In the genomic region with DNA sequence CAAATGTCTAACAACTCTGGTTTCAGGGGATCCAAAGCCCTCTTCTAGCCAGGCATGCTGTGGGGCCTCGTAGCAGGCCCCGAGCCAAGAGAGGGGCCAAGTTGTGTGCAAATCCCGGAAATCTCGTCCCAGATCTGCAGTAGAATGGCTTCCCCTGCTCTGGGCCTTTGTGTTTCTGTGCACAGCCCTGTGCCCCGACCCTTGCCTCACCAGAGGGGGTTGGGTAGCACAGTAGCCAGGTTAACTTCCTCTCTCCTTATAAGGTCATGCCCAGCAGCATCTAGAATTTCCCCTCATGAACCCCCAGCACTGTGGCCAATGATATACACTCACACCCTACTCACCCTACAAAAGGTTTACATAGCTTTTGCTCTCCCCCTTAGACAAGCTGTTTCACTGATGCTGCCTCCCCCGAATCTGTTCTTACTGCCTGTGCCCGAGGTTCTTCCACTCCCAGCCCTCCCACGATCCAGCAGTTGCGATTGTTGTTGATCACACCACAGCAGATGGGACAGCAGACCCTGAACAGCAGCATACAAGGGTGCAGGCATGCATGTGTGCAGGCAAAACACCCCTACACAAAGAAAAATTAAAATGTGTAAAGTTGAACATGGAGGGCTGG, we compare ENCODE assay signal across 11 mouse cellular contexts. TPM values are rescaled to one million over a fixed set of nuclear protein-coding genes. Genes with fewer than 3 reads are reported as not detected.
A peak's percentile ranks its signal among the peaks of the same experiment; 100 is the strongest.
DNase-seq lines count a peak whose midpoint lies in the region; ATAC-seq lines count a peak whose summit lies in the region.
"Had no signal": no experiment of that assay in that cellular context is flagged by ENCODE, and none has a peak within 500 bp of the region (broad histone marks: within the 10 kb centered on the region; RNA-seq: fewer than 3 reads in every experiment).

No protein-coding gene starts in this region.

- no peak overlapping the region for H3K27ac ChIP-seq in heart, embryonic 16.5 days (ENCODE audit: low read length)
- H3K27ac ChIP-seq in embryonic facial prominence, embryonic 15.5 days (replicated peaks): 0 out of 2 replicates have a peak overlapping the region, but pooled peaks have one; percentile 5
- H3K27ac ChIP-seq in limb, embryonic 12.5 days: 0 out of 2 replicates have a peak overlapping the region, but pooled peaks have one; percentile 51
- H3K27ac ChIP-seq: midbrain, embryonic 12.5 days had no signal

- no peak for DNase-seq in heart, adult 9 months (ENCODE audit: low spot score in 2 of 2)
- peak; percentile 52 for DNase-seq in R1 (ENCODE audit: low read depth, low spot score)
- DNase-seq in cerebellum, adult 11-12 months: no peak
- no peak for DNase-seq in adrenal gland, postnatal 36 days
- DNase-seq in gastrocnemius, postnatal 25 days: no peak
- DNase-seq: cerebellum, adult 11 months had no signal

- H3K36me3 ChIP-seq in heart, embryonic 16.5 days (ENCODE audit: control insufficient read depth, insufficient read depth): peaks cover 23% of the 10 kb centered on the region
- peaks cover 24% of the 10 kb centered on the region for H3K36me3 ChIP-seq in embryonic facial prominence, embryonic 15.5 days
- peaks cover 28% of the 10 kb centered on the region for H3K36me3 ChIP-seq in limb, embryonic 12.5 days

- no peaks in the 10 kb centered on the region for H3K4me1 ChIP-seq in heart, embryonic 16.5 days (ENCODE audit: control insufficient read depth, insufficient read depth, low read length)
- peaks cover 3% of the 10 kb centered on the region; the same call in 1 of the 2 replicates for H3K4me1 ChIP-seq in embryonic facial prominence, embryonic 15.5 days
- H3K4me1 ChIP-seq in limb, embryonic 12.5 days (replicated peaks): peaks cover 3% of the 10 kb centered on the region; the same call in 1 of the 2 replicates

- peak; percentile 32 for ATAC-seq in heart, embryonic 16.5 days (replicated peaks; ENCODE audit: extremely low read depth, insufficient read depth, low FRiP score)
- ATAC-seq in embryonic facial prominence, embryonic 15.5 days (ENCODE audit: insufficient number of reproducible peaks, low FRiP score, low TSS enrichment, low read depth): peak; percentile 47; the same call in 1 of the 2 replicates
- no peak for ATAC-seq in limb, embryonic 12.5 days (ENCODE audit: insufficient number of reproducible peaks, insufficient read depth, low FRiP score, low TSS enrichment, low read depth)

- H3K27me3 ChIP-seq in heart, embryonic 16.5 days (ENCODE audit: control insufficient read depth, insufficient read depth, low read length): no peaks in the 10 kb centered on the region
- H3K27me3 ChIP-seq in embryonic facial prominence, embryonic 15.5 days: no peaks in the 10 kb centered on the region
- H3K27me3 ChIP-seq in limb, embryonic 12.5 days: no peaks in the 10 kb centered on the region
- H3K27me3 ChIP-seq: midbrain, embryonic 12.5 days had no signal

- no peak overlapping the region for H3K4me3 ChIP-seq in heart, embryonic 16.5 days (ENCODE audit: low read length)
- H3K4me3 ChIP-seq in embryonic facial prominence, embryonic 15.5 days (replicated peaks): no peak overlapping the region
- no peak overlapping the region for H3K4me3 ChIP-seq in limb, embryonic 12.5 days (replicated peaks)
- H3K4me3 ChIP-seq: midbrain, embryonic 12.5 days had no signal

- H3K4me2 ChIP-seq in heart, embryonic 16.5 days (ENCODE audit: low read depth, low read length): no peak overlapping the region
- no peak overlapping the region for H3K4me2 ChIP-seq in embryonic facial prominence, embryonic 15.5 days (replicated peaks)
- H3K4me2 ChIP-seq in limb, embryonic 12.5 days: no peak overlapping the region
- H3K4me2 ChIP-seq: midbrain, embryonic 12.5 days had no signal

- WGBS in heart, embryonic 16.5 days: 36% methylated on average over 9 of the region's 9 CpGs
- 42% methylated on average over 9 of the region's 9 CpGs for WGBS in embryonic facial prominence, embryonic 15.5 days
- WGBS in limb, embryonic 12.5 days: 53% methylated on average over 9 of the region's 9 CpGs

- H3K9me3 ChIP-seq in heart, embryonic 16.5 days (replicated peaks; ENCODE audit: control insufficient read depth, low read length): no peaks in the 10 kb centered on the region
- no peaks in the 10 kb centered on the region for H3K9me3 ChIP-seq in embryonic facial prominence, embryonic 15.5 days (replicated peaks)
- H3K9me3 ChIP-seq in limb, embryonic 12.5 days: no peaks in the 10 kb centered on the region
- H3K9me3 ChIP-seq: G1E; midbrain, embryonic 12.5 days had no signal

- H3K9ac ChIP-seq in heart, embryonic 16.5 days (ENCODE audit: low read length): no peak overlapping the region
- no peak overlapping the region for H3K9ac ChIP-seq in embryonic facial prominence, embryonic 15.5 days
- H3K9ac ChIP-seq in limb, embryonic 12.5 days (replicated peaks): no peak overlapping the region
- H3K9ac ChIP-seq: midbrain, embryonic 12.5 days had no signal

RNA-seq across cellular contexts. Expression of a gene that starts 4.6 kb away (rescaled TPM):
- 1.8 and 2.1 TPM in 2 replicates for polyA plus RNA-seq in heart, embryonic 16.5 days (2015; fragmentation: Nextera tagmentation; extraction: Ambion mirVana)
- polyA plus RNA-seq in embryonic facial prominence, embryonic 15.5 days (2015; fragmentation: Nextera tagmentation; extraction: Ambion mirVana): 2.0 and 2.1 TPM in 2 replicates
- 2.9 and 4.1 TPM in 2 replicates for polyA plus RNA-seq in limb, embryonic 12.5 days (2016; fragmentation: Nextera tagmentation; extraction: Ambion mirVana)
- not detected for total RNA-seq in adrenal gland, postnatal 36 days (2021)
- not detected for total RNA-seq in gastrocnemius, postnatal 25 days (2021)
